Comparison of ENCODE assay signal across 9 mouse cellular contexts in the genomic region with DNA sequence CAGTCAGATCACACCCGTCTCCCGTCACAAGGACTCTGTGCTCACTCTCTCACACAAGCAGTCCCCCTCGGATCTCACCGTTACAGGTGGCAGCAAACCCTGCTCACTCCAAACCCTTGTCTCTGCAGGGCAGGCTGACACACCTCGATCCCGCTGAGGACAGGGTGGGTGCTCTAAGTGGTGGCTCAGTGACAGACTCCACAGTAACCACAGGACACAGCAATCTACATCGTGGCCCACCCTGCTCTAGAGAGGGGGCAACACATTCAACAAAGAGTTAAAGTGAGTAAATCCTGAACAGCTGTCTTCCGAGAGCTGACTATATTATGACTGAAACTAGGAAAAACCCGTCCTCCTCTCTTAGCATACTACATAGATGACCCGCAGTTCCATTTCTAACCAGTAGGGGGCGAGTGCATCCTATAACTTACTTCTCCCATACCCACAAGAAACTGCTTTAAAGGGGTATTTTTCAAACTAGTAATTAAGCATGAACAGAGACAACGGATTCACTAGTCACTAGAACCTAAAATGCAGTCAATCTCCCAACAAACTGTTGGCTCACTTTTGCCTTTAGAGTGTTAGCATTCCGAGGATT. TPM values are rescaled to one million over a fixed set of nuclear protein-coding genes. Genes with fewer than 3 reads are reported as not detected.
DNase-seq lines count a peak whose midpoint lies in the region; ATAC-seq and TF ChIP-seq lines count a peak whose summit lies in the region.
"Had no signal": no experiment of that assay in that cellular context is flagged by ENCODE, and none has a peak within 500 bp of the region (broad histone marks: within the 10 kb centered on the region; RNA-seq: fewer than 3 reads in every experiment).

No protein-coding gene starts in this region.

- no peaks in the 10 kb centered on the region for H3K27me3 ChIP-seq in liver, embryonic 12.5 days (replicated peaks)
- no peaks in the 10 kb centered on the region for H3K27me3 ChIP-seq in neural tube, embryonic 11.5 days (ENCODE audit: control insufficient read depth, insufficient read depth, low read length)
- H3K27me3 ChIP-seq: embryonic facial prominence, embryonic 15.5 days had no signal

- TF ChIP-seq CTCF in cortical plate, adult 2 months (IDR thresholded peaks at IDR 0.05; ENCODE audit: extremely low read depth, insufficient read depth, low read length): peak; percentile 44; the same call in 1 of the 2 replicates

- no peaks in the 10 kb centered on the region for H3K4me1 ChIP-seq in cortical plate, adult 2 months (ENCODE audit: control insufficient read depth, insufficient read depth, low read length)
- no peaks in the 10 kb centered on the region for H3K4me1 ChIP-seq in liver, embryonic 12.5 days
- H3K4me1 ChIP-seq in neural tube, embryonic 11.5 days (ENCODE audit: control insufficient read depth, insufficient read depth, low read length): no peaks in the 10 kb centered on the region

- TF ChIP-seq POLR2A in cortical plate, adult 2 months (IDR thresholded peaks at IDR 0.05; ENCODE audit: extremely low read depth, insufficient read depth, low read length): no peak

- H3K9me3 ChIP-seq in liver, embryonic 12.5 days (replicated peaks): no peaks in the 10 kb centered on the region
- H3K9me3 ChIP-seq in neural tube, embryonic 11.5 days (ENCODE audit: control insufficient read depth, low read length): no peaks in the 10 kb centered on the region
- H3K9me3 ChIP-seq: embryonic facial prominence, embryonic 15.5 days had no signal

- no peak overlapping the region for H3K9ac ChIP-seq in liver, embryonic 12.5 days
- H3K9ac ChIP-seq in neural tube, embryonic 11.5 days (ENCODE audit: low read length): no peak overlapping the region
- H3K9ac ChIP-seq: embryonic facial prominence, embryonic 15.5 days had no signal

- no peak overlapping the region for H3K4me3 ChIP-seq in cortical plate, adult 2 months (ENCODE audit: insufficient read depth, low read length)
- H3K4me3 ChIP-seq in liver, embryonic 12.5 days: no peak overlapping the region
- H3K4me3 ChIP-seq in neural tube, embryonic 11.5 days (ENCODE audit: low read depth, low read length): no peak overlapping the region
- H3K4me3 ChIP-seq: embryonic facial prominence, embryonic 15.5 days had no signal

- no peaks in the 10 kb centered on the region; the same call in 1 of the 2 replicates for H3K36me3 ChIP-seq in liver, embryonic 12.5 days
- no peaks in the 10 kb centered on the region for H3K36me3 ChIP-seq in neural tube, embryonic 11.5 days (ENCODE audit: control insufficient read depth, insufficient read depth, low read length)

- ATAC-seq in granulocyte monocyte progenitor cell, adult 5-6 weeks (replicated peaks; ENCODE audit: poor library complexity, severe bottlenecking): peak; percentile 55; the same call in 1 of the 2 replicates
- peak; percentile 31; the same call in 1 of the 2 replicates for ATAC-seq in liver, embryonic 12.5 days
- peak; percentile 41; the same call in 1 of the 2 replicates for ATAC-seq in neural tube, embryonic 11.5 days (ENCODE audit: insufficient read depth, low FRiP score, low TSS enrichment)

- H3K27ac ChIP-seq in cortical plate, adult 2 months (ENCODE audit: insufficient read depth, low read length): no peak overlapping the region
- no peak overlapping the region for H3K27ac ChIP-seq in liver, embryonic 12.5 days
- no peak overlapping the region for H3K27ac ChIP-seq in neural tube, embryonic 11.5 days (ENCODE audit: low read depth, low read length)
- H3K27ac ChIP-seq: embryonic facial prominence, embryonic 15.5 days had no signal

- DNase-seq in A20 (ENCODE audit: low read depth, low spot score): peak; percentile 74
- peak; percentile 67 for DNase-seq in ZHBTc4 (ENCODE audit: low read depth, low spot score)
- DNase-seq in kidney, postnatal 10 days: peak; percentile 91
- DNase-seq in neural tube, embryonic 11.5 days (ENCODE audit: low spot score): peak; percentile 66
- DNase-seq in testis, postnatal 10 days (ENCODE audit: low spot score): peak; percentile 87

- WGBS in liver, embryonic 12.5 days (ENCODE audit: insufficient replicate concordance): 37% methylated on average over 13 of the region's 13 CpGs
- WGBS in neural tube, embryonic 11.5 days: 49% methylated on average over 13 of the region's 13 CpGs

- no peak overlapping the region for H3K4me2 ChIP-seq in liver, embryonic 12.5 days
- H3K4me2 ChIP-seq in neural tube, embryonic 11.5 days (ENCODE audit: low read depth): no peak overlapping the region
- H3K4me2 ChIP-seq: embryonic facial prominence, embryonic 15.5 days had no signal

RNA-seq across cellular contexts. Expression of gene Ano10, which starts 46.7 kb away (rescaled TPM):
- polyA plus RNA-seq in cortical plate, adult 2 months (2012; rRNA removed): 31.3 and 33.2 TPM in 2 replicates
- 11.1 and 19.4 TPM in 2 replicates for total RNA-seq in granulocyte monocyte progenitor cell, adult 5-6 weeks (2014; fragmentation: Nextera tagmentation)
- total RNA-seq in granulocyte monocyte progenitor cell, adult 5-6 weeks (2017): 12.9 and 16.2 TPM in 2 replicates
- 10.9 and 11.2 TPM in 2 replicates for polyA plus RNA-seq in liver, embryonic 12.5 days (2016; fragmentation: Nextera tagmentation; extraction: Ambion mirVana)
- 52.7 and 55.4 TPM in 2 replicates for polyA plus RNA-seq in neural tube, embryonic 11.5 days (2014; fragmentation: Nextera tagmentation; extraction: Ambion mirVana)
